22 mouse cellular contexts compared by ENCODE assay signal in the genomic region with DNA sequence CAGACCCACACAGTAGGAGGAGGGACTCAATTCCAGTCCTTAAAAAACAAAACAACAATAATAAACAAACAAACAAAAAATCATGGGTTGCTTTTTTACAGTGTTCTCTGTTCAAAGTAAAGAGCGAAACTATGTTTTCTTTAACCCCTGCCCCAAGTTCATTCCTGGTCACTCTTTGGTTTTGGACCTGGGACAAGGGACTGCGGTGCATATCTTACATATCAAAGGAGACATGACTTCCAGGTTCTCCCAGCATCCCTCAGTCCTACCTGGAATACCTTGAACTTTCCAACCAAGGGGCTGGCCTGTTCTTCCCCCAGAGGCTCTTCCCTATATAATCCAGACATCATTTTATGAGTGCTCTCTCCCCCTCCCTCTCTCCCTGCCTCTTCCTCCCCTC.
"Had no signal": no experiment of that assay in that cellular context is flagged by ENCODE, and none has a peak within 500 bp of the region (broad histone marks: within the 10 kb centered on the region; RNA-seq: fewer than 3 reads in every experiment).

No protein-coding gene starts in this region.

- H3K9me3 ChIP-seq: heart, embryonic 10.5 days; heart, embryonic 12.5 days; hindbrain, embryonic 10.5 days; hindbrain, embryonic 12.5 days; kidney, embryonic 15.5 days; limb, embryonic 13.5 days; limb, embryonic 15.5 days; liver, embryonic 12.5 days had no signal

- H3K4me3 ChIP-seq: heart, embryonic 10.5 days; heart, embryonic 12.5 days; hindbrain, embryonic 10.5 days; hindbrain, embryonic 12.5 days; limb, embryonic 13.5 days; limb, embryonic 15.5 days; liver, embryonic 12.5 days had no signal

- H3K36me3 ChIP-seq: heart, embryonic 10.5 days; heart, embryonic 12.5 days; hindbrain, embryonic 10.5 days; hindbrain, embryonic 12.5 days; kidney, embryonic 15.5 days; limb, embryonic 13.5 days; limb, embryonic 15.5 days; liver, embryonic 12.5 days had no signal

- DNase-seq: gastrocnemius, adult 2 months; gastrocnemius, postnatal 10 days; gastrocnemius, postnatal 25 days; heart, postnatal 10 days; heart, postnatal 4 days; kidney, adult 11 months; kidney, adult 2 months; kidney, adult 9 months; kidney, postnatal 14 days; layer of hippocampus, adult 9-11 months; layer of hippocampus, postnatal 36 days had no signal

- H3K4me2 ChIP-seq: hindbrain, embryonic 12.5 days; hindbrain, embryonic 14.5 days had no signal

- ATAC-seq: hindbrain, embryonic 16.5 days; liver, embryonic 12.5 days had no signal

- H3K9ac ChIP-seq: hindbrain, embryonic 12.5 days; hindbrain, embryonic 14.5 days; limb, embryonic 13.5 days; limb, embryonic 15.5 days; liver, embryonic 12.5 days; liver, embryonic 14.5 days had no signal

- H3K27me3 ChIP-seq: heart, embryonic 12.5 days; kidney, embryonic 15.5 days had no signal

- H3K27ac ChIP-seq: hindbrain, embryonic 12.5 days; hindbrain, embryonic 14.5 days; limb, embryonic 13.5 days; liver, embryonic 12.5 days; liver, embryonic 14.5 days had no signal
